Mouse (Mus musculus): Measurements from ENCODE around the gene Dmrtc2. TPM values are rescaled to one million over a fixed set of nuclear protein-coding genes. Genes with fewer than 3 reads are reported as not detected.

Dmrtc2 gene
- polyA plus RNA-seq, 1 experiment: not detected

DNA sequence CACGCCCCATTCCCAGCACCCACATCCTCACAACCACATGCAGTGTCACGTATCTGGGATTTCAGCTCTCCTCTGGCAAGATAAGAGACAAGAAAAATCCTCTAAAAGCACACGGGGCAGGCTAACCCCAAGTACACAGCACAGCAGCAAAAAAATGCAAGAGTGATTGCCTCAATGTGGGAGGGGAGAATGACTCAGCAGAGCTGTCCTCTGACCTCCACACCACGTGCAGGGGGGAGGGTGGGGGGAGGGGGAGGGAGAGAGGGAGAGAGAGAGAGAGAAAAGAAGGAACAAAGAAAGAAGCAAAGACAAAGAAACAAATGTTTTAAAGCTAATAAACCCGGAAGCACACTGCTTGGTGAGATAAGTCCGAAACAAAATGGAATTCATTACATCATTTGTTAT, 19.0 kb upstream of the Dmrtc2 start:
- Histone ChIP-seq H3K79me3 (ENCODE audit: low read depth) (no peaks in the 10 kb centered on the region), H3K79me2 (ENCODE audit: control insufficient read depth, insufficient read depth) (no peaks in the 10 kb centered on the region), H3K27me3 (ENCODE audit: control insufficient read depth, insufficient read depth, insufficient read length) (no peaks in the 10 kb centered on the region), H3K36me3 (ENCODE audit: control insufficient read depth, insufficient read depth) (no peaks in the 10 kb centered on the region), H3K4me3 (ENCODE audit: insufficient read depth, poor library complexity, severe bottlenecking) (no peak overlapping the region), H3ac (ENCODE audit: control insufficient read depth, insufficient read length, low read depth) (no peak overlapping the region)
- TF ChIP-seq MYOD1 (IDR thresholded peaks at IDR 0.05; ENCODE audit: control insufficient read depth, insufficient read length, low read depth) (no peak), MAX (IDR thresholded peaks at IDR 0.05) (peak; percentile 66), MYOG (IDR thresholded peaks at IDR 0.05; ENCODE audit: control insufficient read depth, extremely low read depth, insufficient read length) (no peak), FOSL1 (IDR thresholded peaks at IDR 0.05; ENCODE audit: insufficient read depth, low read length, poor library complexity, severe bottlenecking) (peak; percentile 24), CEBPB (IDR thresholded peaks at IDR 0.05; ENCODE audit: low read depth) (peak; percentile 44), USF1 (IDR thresholded peaks at IDR 0.05; ENCODE audit: low read depth) (peak; percentile 72)

DNA sequence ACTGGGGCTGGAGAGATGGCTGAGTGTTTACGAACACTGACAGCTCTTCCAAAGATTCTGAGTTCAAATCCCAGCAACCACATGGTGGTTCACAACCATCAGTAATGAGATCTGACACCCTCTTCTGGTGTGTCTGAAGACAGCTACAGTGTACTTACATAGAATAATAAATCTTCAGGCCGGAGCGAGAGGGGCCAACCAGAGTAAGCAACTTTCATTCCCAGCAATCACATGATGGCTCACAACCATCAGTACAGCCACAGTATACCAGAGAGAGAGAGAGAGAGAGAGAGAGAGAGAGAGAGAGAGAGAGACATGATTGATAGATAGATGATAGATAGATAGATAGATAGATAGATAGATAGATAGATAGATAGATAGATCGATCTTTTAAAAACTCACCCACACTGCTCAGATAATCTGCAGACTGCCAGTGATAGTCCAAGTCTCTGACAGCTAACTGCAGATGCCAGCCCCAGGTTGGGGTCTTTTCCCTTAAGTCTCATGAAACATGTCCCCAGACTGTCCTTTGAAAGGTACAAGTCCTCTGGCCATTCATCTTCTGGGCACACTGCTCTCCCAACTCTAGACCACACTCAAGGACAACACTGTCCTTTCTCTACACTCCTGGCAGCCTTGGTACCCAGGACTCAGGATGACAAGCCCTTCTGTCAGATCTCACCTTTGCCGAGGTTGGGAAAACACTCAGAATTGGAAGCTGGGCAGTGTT, 18.1 kb upstream of the Dmrtc2 start:
- Histone ChIP-seq H3K36me3 (ENCODE audit: control insufficient read depth, insufficient read depth) (no peaks in the 10 kb centered on the region), H3K4me3 (ENCODE audit: insufficient read depth, poor library complexity, severe bottlenecking) (no peak overlapping the region), H3K27me3 (ENCODE audit: control insufficient read depth, insufficient read depth, insufficient read length) (no peaks in the 10 kb centered on the region), H3K79me2 (ENCODE audit: control insufficient read depth, insufficient read depth) (no peaks in the 10 kb centered on the region), H3K79me3 (ENCODE audit: low read depth) (no peaks in the 10 kb centered on the region), H3ac (ENCODE audit: control insufficient read depth, insufficient read length, low read depth) (no peak overlapping the region)
- TF ChIP-seq MYOD1 (IDR thresholded peaks at IDR 0.05; ENCODE audit: control insufficient read depth, insufficient read length, low read depth): no peak
- no peak for TF ChIP-seq CEBPB (IDR thresholded peaks at IDR 0.05; ENCODE audit: low read depth)
- no peak for TF ChIP-seq USF1 (IDR thresholded peaks at IDR 0.05; ENCODE audit: low read depth)
- no peak for TF ChIP-seq FOSL1 (IDR thresholded peaks at IDR 0.05; ENCODE audit: insufficient read depth, low read length, poor library complexity, severe bottlenecking)
- TF ChIP-seq MYOG (IDR thresholded peaks at IDR 0.05; ENCODE audit: control insufficient read depth, extremely low read depth, insufficient read length): no peak
- no peak for TF ChIP-seq CTCF (IDR thresholded peaks at IDR 0.05; ENCODE audit: control insufficient read depth, insufficient read depth, insufficient read length)
- no peak for TF ChIP-seq MAX (IDR thresholded peaks at IDR 0.05)

DNA sequence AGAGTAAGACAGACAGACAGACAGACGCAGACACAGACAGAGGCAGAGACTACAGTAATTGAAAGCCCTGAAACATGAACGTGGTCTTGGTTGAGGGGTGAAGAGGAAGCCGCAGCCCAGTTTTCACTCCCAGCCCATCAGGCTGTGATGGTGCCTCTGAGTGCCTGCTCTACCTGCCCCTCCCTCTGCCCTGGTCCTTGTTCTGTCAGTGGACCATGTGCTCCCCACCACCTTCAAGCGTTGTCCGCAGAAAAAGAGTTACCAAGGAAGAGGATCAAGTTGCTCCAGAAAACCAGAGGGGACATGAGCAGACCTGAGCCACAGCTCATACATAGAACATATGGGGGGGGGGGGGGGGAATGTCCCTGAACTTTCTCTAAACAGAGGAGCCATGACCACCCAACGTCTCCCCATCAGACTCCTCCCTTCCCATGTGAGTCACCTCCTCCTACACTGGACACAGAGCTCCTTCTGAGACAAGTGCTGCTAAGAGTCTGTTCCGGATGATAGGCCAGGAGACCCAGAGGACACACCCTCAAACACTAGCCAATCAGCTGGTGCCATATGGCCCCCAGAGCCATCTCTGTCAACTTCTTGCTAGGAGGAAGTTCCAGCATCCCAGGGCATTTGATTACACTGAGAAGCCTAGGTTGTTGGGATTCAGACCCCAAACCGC, 17.2 kb upstream of the Dmrtc2 start:
- H3K79me2 ChIP-seq (ENCODE audit: control insufficient read depth, insufficient read depth): no peaks in the 10 kb centered on the region
- H3ac ChIP-seq (ENCODE audit: control insufficient read depth, insufficient read length, low read depth): no peak overlapping the region
- no peak overlapping the region for H3K4me3 ChIP-seq (ENCODE audit: insufficient read depth, poor library complexity, severe bottlenecking)
- H3K27me3 ChIP-seq (ENCODE audit: control insufficient read depth, insufficient read depth, insufficient read length): no peaks in the 10 kb centered on the region
- no peaks in the 10 kb centered on the region for H3K36me3 ChIP-seq (ENCODE audit: control insufficient read depth, insufficient read depth)
- no peaks in the 10 kb centered on the region for H3K79me3 ChIP-seq (ENCODE audit: low read depth)
- TF ChIP-seq FOSL1 (IDR thresholded peaks at IDR 0.05; ENCODE audit: insufficient read depth, low read length, poor library complexity, severe bottlenecking): no peak
- no peak for TF ChIP-seq MAX (IDR thresholded peaks at IDR 0.05)
- TF ChIP-seq CEBPB (IDR thresholded peaks at IDR 0.05; ENCODE audit: low read depth): no peak
- no peak for TF ChIP-seq CTCF (IDR thresholded peaks at IDR 0.05; ENCODE audit: control insufficient read depth, insufficient read depth, insufficient read length)
- TF ChIP-seq MYOG (IDR thresholded peaks at IDR 0.05; ENCODE audit: control insufficient read depth, extremely low read depth, insufficient read length): no peak
- TF ChIP-seq MYOD1 (IDR thresholded peaks at IDR 0.05; ENCODE audit: control insufficient read depth, insufficient read length, low read depth): no peak
- TF ChIP-seq USF1 (IDR thresholded peaks at IDR 0.05; ENCODE audit: low read depth): no peak

DNA sequence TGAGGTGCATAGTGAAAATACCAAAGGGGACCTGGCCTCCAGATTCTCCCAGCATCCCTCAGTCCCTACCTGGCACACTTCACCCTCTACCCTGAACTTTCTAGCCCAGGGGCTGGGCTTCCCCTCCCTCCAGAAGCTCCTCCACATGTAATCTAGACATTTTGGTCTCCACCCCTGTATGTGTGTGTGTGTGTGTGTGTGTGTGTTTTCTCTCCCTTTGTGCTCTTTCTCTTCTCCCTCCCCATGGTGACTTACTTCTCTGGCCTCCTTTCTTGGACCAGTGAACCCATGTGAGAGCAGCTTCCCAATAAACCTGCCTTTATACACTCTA, 16.7 kb upstream of the Dmrtc2 start:
- Histone ChIP-seq H3K36me3 (ENCODE audit: control insufficient read depth, insufficient read depth) (no peaks in the 10 kb centered on the region), H3K4me3 (ENCODE audit: insufficient read depth, poor library complexity, severe bottlenecking) (no peak overlapping the region), H3K27me3 (ENCODE audit: control insufficient read depth, insufficient read depth, insufficient read length) (no peaks in the 10 kb centered on the region), H3K79me2 (ENCODE audit: control insufficient read depth, insufficient read depth) (no peaks in the 10 kb centered on the region), H3K79me3 (ENCODE audit: low read depth) (no peaks in the 10 kb centered on the region), H3ac (ENCODE audit: control insufficient read depth, insufficient read length, low read depth) (no peak overlapping the region)
- no peak for TF ChIP-seq MAX (IDR thresholded peaks at IDR 0.05)

DNA sequence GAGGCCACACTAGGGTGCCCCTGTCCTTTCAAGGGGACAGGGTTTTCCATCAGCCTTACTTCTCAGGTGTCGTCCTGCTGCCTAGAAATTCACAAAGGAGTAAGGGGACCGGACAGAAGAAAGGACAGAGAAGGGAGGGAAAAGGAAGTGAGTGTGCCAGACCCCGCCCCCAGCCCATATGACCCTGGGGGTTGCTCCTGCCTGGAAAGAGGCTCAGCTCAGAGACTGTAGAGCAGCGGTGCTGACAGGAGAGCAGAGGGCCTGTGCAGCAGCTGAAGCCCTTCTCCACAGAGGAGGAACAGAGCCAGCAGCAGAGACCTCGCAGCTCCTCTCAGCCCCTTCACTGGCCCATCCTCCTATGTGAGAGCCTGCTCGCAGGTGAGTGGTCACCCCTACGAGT, 16.2 kb upstream of the Dmrtc2 start:
- Histone ChIP-seq H3K79me3 (ENCODE audit: low read depth) (no peaks in the 10 kb centered on the region), H3ac (ENCODE audit: control insufficient read depth, insufficient read length, low read depth) (no peak overlapping the region), H3K36me3 (ENCODE audit: control insufficient read depth, insufficient read depth) (no peaks in the 10 kb centered on the region), H3K79me2 (ENCODE audit: control insufficient read depth, insufficient read depth) (no peaks in the 10 kb centered on the region), H3K4me3 (ENCODE audit: insufficient read depth, poor library complexity, severe bottlenecking) (no peak overlapping the region), H3K27me3 (ENCODE audit: control insufficient read depth, insufficient read depth, insufficient read length) (no peaks in the 10 kb centered on the region)
- TF ChIP-seq MYOD1 (IDR thresholded peaks at IDR 0.05; ENCODE audit: control insufficient read depth, insufficient read length, low read depth) (no peak), MAX (IDR thresholded peaks at IDR 0.05) (no peak), FOSL1 (IDR thresholded peaks at IDR 0.05; ENCODE audit: insufficient read depth, low read length, poor library complexity, severe bottlenecking) (no peak), MYOG (IDR thresholded peaks at IDR 0.05; ENCODE audit: control insufficient read depth, extremely low read depth, insufficient read length) (no peak), CEBPB (IDR thresholded peaks at IDR 0.05; ENCODE audit: low read depth) (no peak), CTCF (IDR thresholded peaks at IDR 0.05; ENCODE audit: control insufficient read depth, insufficient read depth, insufficient read length) (no peak), USF1 (IDR thresholded peaks at IDR 0.05; ENCODE audit: low read depth) (no peak)

Data from C2C12 (cell line).